In the genomic region with DNA sequence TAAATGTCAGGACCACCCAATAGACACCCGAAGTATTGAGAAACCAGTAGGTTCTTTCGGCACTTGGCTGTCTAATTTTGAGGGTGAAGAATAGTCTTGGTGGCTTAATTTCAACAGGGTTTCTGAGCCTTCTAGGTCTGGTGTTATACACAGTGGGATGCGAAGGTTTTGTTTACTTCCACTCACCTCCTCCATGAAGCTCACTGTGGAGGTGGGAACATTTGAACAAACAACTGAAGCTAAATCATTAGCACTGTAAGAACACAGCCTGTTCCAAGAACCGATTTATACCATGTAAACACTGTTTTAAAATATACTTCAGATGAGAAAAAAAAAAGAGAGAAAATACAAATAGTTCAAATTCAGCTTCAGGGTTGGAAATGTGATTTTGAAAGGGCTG, we compare ENCODE assay signal across 26 mouse cellular contexts. TPM values are rescaled to one million over a fixed set of nuclear protein-coding genes. Genes with fewer than 3 reads are reported as not detected.
"Had no signal": no experiment of that assay in that cellular context is flagged by ENCODE, and none has a peak within 500 bp of the region (broad histone marks: within the 10 kb centered on the region; RNA-seq: fewer than 3 reads in every experiment).

No protein-coding gene starts in this region.

- DNase-seq: gastrocnemius, adult 2 months; gastrocnemius, postnatal 10 days; gastrocnemius, postnatal 25 days; heart, adult 18-20 months; heart, postnatal 10 days; heart, postnatal 4 days; kidney, adult 18-20 months; kidney, adult 9 months; kidney, postnatal 14 days; kidney, postnatal 36 days; layer of hippocampus, postnatal 36 days; left cerebral cortex, postnatal 4 days had no signal

- H3K4me3 ChIP-seq: gastrocnemius, adult 2 months; heart, embryonic 10.5 days; heart, embryonic 12.5 days; hindbrain, embryonic 10.5 days; hindbrain, embryonic 12.5 days; intestine, embryonic 15.5 days; kidney, embryonic 15.5 days; limb, embryonic 13.5 days; limb, embryonic 15.5 days; liver, embryonic 12.5 days had no signal

- H3K27ac ChIP-seq: gastrocnemius, adult 2 months; heart, embryonic 10.5 days; hindbrain, embryonic 10.5 days; hindbrain, embryonic 12.5 days; hindbrain, embryonic 14.5 days; intestine, embryonic 15.5 days; kidney, embryonic 15.5 days; kidney, postnatal 0 days; limb, embryonic 13.5 days; limb, embryonic 15.5 days; liver, embryonic 12.5 days; liver, embryonic 14.5 days had no signal

RNA-seq across cellular contexts. Expression of gene Plppr4, which starts 47.3 kb away (rescaled TPM):
- total RNA-seq: granulocyte monocyte progenitor cell, adult 5-6 weeks; liver, adult 2 months had no signal
